Mouse (Mus musculus): Measurements from ENCODE around the gene Zbtb4.

GRCm38 (mm10) chr11:69778258-69778982, 12.7 kb downstream of the Zbtb4 start:
- TF ChIP-seq CTCF (IDR thresholded peaks at IDR 0.05; ENCODE audit: borderline replicate concordance, insufficient read depth, low read depth, low read length) = no peak
- TF ChIP-seq POLR2A (IDR thresholded peaks at IDR 0.05; ENCODE audit: borderline replicate concordance, insufficient read depth, low read length) = no peak
